Mouse (Mus musculus) layer of hippocampus, adult 11-12 months (tissue): ENCODE measurements around the gene Lrrc9.

Experiments
- DNase-seq: peaks from one replicate; pipeline ENCODE4 v3.0.0; 2022; ENCODE audit warnings: low spot score

The Lrrc9 gene

DNA sequence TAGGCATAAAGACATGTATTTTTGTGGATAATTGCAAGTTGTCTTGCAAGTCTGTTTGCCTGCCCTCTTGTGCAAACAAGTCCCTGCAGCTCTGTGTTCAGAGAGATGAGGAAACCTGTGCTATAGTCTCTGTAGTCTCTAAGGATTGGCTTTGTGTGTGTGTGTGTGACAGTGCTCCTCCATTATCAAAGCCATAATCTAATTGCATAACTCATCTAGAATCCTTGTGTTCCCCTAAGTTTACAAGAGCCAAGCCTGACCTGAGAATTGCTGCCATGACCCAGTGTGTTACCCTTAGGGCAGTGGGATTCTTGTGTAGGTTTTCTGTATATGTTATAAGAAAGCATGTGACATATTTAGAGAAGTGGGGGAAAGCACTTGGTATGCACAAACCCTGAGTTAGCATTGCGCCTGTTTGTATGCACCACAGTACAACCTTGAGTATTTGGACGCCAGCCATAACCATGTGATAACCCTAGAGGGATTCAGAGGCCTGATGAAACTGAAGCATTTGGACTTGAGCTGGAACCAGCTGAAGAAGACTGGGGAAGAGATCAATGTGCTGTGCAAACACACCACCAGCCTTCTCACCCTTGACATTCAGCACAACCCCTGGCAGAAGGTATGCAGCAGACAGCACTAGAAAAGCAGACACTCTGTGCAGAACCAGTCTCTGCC is 35.2 kb downstream of the Lrrc9 start:
- DNase-seq: no peak

DNA sequence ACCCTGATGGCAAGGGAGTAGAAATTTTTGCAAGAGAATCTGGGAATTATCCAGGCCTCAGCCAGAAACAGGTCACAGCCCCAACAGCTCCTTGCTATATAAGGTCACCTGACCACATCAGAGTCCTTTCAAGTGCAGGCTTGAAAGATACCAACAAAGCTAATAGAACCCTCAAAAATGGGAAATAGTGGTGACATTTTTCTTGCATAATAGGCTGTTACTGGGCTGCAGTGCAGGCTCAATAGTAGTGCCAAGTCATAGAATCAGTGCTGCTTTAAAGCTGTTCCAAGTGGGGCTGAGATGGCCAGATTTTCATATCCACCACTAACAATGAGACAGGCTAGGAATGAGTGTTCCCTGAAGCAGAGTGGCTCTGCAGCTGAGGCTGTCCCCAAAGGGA is 40.6 kb downstream of the Lrrc9 start:
- no peak for DNase-seq

DNA sequence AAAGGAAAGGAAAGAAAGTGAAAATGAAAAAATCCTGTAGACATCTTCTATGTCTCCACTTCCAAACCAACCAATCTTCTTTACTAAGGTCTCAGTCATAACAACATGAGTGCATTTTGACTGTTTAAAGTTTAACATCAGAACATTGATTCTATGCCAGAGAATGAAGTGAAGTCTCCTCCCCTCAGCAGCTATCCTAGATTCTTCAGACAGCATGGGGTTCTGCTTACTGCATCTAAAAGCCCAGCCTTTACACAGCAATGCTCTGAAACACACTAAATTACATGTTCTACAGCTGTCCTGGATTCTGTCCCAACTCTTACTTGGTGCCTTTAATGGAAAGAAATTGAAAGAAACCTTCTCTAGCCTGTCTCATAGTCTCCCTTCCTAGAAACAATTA is 43.2 kb downstream of the Lrrc9 start:
- no peak for DNase-seq

DNA sequence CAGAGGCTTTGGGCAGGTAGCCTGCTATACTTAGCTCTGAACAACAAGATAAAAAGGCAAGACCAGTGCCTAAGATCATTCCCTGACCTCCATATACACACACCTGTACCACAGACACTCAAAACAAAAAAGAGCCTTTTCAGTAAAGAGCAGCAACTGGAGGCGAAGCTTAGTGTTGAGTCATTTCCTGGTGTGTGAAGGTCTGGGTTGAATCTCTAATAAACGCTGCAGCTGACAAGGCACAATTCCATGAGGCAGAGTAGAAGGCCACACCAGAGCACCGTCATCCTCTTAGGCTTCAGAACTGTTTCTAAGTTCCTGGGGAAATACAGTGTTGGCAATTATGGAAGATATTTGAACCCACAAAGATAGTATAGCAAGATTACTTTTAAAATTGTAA is 45.8 kb downstream of the Lrrc9 start:
- no peak for DNase-seq

DNA sequence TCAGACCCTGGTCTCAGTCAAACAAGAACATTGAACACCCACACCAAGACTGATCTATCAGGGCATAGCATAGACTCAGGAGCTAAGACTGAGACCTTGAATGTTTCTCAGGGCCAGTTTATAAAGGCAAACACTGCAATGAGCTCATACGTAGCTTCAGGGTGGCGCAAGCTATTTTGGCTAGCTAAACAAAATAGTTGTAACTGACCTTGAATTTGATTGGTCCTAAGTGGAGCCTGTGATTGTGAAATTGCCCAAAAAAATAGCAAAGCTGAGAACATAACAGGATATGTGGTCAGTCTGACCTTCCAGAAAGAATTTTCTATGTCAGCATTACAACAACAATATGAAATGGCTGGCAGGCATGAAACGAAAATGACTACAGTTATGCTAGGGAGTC is 48.3 kb downstream of the Lrrc9 start:
- no peak for DNase-seq

DNA sequence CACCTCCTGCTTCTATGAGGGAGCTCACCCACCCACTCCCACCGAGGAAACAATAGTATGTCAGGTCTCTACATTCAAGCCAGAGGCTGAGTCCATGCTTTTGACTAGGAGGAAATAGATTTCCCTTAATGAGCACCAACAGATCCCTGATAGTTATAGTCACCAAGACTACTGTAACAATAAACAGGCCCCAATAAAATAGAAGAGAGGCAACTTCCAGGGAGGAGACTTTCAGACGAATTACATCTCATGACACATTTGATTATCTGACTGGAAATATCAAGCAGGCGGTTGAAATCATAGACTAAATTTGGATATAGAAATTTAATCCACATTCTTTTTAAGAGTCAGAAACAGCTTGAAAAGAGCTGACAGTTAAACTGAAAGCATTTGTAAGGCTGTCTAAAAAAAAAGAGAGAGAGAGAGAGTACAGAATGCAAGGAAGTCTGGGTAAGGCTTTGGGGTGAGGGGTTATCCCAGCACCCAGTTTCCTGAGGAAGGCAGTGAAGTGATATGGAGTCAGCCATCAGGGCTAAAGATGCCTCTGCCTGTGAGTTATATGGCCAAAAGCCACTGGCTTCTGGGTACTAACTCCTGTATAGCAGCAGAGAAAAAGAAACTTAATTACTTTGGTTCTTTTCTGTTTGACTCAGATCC is 49.5 kb downstream of the Lrrc9 start:
- no peak for DNase-seq

DNA sequence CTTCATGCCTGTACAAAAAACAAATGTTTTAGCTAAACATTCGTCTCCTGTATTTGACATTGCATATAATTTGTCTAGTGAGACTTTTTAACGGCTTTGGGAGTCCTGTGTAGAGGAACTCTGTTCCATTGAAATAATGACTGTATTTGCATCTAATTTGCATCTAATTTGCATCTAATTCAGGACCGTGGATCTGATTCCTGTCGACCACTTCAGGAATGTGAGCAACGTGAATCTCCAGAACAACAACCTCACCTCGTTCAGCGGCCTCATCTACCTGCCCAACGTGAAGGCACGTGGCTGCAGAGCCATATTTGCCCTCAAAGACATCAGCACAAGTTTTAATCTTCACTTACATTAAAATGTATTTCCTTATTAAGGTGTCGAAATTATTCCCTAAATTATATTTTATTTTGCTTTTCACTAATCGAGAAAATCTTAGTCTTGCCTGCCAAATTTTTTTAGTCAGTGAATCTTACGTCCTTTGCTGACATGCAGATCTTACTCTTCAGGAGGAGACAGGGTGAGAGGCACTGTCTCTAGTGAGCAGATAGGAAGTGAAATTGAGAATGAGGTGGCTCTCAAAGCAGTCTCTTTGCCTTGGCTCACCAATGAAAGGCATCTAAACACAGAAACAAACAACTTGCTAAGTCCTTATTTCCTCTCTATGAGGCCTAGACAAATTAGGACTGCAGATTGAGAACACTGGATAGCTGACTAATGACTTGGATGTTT is 55.4 kb downstream of the Lrrc9 start:
- no peak for DNase-seq

DNA sequence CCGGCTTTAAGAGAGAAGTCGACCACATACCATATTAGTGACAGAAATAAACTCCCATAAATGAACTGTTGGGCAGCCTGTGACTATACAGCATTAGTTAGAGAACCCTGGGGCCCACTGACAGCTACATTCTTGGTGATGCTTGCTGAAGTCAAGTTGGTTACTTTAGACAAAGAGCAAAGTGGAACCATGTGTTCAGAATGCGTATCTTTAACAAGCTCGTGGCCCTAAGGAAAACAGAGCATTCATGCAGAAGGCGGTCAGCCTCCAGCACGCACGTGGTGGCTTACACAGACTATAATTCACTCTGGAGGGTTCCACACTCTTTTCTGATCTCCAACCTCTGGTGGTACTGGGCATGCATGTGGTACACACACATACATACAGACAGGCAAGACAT is 67.9 kb downstream of the Lrrc9 start:
- DNase-seq: no peak

DNA sequence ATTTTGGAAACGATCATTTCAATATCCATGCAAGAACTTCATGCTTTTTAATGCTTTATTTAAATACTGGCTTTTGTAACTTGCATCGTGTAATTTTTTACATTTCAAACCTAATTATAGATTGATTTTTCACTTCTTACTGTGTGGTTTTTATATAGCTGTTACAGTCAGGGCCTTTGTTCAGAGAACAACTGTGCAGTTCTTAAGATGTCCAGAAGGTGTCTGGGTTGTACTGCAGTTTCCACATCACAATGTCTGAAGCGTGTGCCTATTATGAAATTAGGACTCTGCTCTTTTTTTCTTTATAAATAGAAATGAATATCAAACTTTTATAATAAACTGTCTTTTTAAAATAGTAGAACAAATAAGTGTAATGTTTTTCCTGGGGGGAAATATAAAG is 73.8 kb downstream of the Lrrc9 start:
- peak; percentile 18 for DNase-seq

DNA sequence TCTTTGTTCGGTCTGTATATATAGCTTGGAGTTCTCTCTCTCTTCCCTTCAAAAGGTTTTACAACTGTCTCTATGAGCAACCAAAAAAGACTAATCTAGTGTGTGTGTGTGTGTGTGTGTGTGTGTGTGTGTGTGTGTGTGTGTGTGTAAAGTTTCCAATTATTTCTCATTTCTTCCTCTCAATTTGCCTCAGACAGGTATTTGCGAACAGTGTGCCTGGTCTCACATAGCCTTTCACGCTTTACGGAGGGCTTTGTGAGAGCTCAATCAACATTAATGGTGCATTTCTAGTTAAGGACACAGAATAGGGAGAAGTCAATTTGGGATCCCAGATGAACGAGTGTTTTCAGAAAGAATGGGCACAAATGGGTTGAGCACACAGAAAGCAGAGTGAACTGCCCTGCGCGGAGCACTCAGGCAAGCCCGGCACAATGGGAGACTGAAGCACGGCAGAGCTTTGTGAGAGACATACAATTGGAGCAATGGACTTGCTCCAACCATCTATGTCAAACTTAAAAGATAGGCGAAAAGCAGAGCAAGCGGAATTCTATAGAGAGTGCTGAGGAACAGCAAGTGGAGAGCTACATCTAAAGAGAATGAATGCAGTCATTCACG is 76.6 kb downstream of the Lrrc9 start:
- DNase-seq: no peak

DNA sequence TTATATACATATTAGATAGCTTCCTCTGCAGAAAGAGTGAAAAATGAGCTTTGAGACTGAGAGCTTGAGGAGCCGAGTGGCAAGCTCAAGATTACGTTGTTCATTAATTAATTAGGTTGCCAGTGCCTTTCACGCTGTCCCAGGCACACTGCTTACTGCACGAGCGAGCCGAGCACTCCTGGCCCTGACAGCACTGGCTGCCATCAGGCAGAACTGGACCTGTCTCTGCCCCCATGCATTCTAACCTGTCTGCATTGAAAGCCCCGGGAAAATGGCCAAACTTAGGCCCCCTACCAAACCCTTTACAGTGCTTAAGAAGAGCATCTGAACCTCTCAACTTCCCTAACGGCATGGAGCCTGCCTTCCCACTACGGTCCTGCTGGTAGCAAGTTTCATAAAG is 77.7 kb downstream of the Lrrc9 start:
- DNase-seq: no peak

DNA sequence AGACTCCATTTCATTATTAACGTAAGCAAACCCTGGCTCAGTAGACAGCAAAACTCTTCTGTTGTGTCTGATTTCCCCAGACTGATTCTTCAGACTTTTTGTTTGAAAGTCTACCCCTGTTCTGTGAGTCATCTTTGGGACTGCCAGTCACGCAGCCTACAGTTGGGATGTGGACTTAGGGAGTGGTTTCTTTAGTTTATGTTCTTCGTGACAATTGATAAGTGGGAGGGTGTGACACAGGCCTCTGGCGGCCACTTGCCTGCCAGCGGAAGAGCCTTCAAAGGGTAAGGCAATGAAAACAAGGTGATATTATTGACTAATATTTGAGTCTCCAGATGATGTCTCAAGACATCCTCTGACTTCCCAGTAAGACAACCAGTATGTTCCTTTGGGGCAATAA is 78.2 kb downstream of the Lrrc9 start:
- no peak for DNase-seq

DNA sequence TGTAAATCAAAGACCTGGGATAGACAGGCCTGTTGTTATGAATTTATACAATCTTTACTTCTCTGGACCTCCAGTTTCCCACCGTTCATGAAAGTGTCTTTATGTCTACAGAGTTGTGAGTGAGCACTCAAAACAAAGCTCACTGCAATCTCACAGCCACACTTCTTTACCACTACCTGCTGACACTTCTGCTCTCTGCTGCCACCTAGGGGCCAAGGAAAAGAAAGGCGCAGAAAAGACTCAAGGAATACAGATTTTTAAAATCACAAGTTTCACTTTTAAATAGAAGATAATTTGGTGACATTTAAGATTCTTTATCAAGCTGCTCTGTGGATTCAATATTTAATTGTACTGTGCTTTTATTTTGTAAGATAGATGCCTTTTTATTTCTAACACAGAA is 79.0 kb downstream of the Lrrc9 start:
- no peak for DNase-seq

DNA sequence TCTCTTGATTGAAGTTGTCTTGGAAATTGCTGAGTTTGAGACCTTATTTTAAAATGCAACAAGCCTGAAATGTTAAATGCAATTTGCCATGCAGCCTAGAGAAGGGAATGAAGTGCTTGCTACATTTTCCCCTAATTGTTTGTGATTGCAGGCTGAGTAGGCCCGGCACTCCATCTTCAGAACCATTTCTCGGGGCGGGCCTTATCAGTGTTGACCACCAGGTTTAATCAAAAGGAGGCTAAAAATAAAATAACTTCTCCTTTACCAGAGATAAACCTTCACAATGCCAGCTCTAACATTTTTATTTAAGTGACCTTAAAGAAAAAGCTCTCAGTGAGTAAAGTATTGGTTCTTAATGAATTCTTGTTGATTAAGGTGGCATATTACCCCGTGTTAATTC is 83.9 kb downstream of the Lrrc9 start:
- no peak for DNase-seq

DNA sequence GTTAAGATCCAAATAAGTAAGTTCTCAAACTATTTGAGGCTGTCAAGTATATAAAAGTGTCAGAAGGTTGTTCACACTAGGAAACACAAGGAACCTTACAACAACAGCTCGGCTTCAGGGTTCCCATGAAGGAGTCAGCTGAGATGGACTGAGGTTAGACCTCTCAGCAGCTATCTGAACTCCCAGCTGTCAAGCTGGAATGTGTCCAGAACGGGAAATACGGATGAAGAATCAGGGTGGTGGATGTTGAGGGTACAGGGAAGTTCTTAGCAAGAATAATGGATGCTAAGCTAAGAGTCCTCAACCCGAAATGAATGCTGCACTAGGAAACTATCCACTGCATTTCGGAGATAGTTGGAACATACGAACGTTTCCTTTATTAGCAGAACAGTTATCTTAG is 90.6 kb downstream of the Lrrc9 start:
- no peak for DNase-seq

DNA sequence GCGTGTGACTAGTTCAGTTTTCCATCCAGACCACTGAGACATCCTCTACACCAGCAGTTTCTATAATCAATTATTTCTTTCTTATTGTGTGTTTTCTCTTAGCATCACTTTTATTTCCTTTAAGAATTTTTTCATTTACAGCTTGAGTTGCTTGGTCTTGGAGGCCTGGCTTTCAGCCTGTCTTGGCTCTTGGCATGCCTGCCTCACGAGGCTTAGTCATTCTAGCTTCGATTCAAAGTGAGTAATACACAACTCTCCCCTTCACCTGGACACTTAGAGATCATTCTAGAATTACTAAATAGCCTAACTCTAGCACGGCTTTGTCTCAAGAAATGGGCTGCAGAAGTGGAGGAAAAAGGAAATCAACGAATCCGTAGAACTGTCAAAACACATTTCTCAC is 92.3 kb downstream of the Lrrc9 start:
- DNase-seq: no peak

DNA sequence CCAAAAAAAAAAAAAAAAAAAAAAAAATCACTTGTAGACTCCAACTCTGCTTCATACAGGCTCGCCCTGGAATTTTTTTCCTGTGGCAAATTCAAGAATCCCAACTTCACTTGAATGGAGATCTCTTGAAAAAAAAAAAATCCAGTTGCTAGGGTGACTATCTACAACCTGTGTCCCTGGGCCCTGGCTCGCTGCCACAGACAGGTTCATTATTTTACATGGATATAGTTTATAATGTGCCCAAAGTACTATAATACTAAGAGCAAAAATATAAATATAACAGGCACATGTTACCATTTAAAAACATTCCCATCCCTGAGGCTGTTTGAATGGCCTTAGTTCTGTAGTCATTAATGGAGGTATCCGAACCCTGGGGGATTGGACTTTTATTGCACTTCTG is 93.9 kb downstream of the Lrrc9 start:
- no peak for DNase-seq

DNA sequence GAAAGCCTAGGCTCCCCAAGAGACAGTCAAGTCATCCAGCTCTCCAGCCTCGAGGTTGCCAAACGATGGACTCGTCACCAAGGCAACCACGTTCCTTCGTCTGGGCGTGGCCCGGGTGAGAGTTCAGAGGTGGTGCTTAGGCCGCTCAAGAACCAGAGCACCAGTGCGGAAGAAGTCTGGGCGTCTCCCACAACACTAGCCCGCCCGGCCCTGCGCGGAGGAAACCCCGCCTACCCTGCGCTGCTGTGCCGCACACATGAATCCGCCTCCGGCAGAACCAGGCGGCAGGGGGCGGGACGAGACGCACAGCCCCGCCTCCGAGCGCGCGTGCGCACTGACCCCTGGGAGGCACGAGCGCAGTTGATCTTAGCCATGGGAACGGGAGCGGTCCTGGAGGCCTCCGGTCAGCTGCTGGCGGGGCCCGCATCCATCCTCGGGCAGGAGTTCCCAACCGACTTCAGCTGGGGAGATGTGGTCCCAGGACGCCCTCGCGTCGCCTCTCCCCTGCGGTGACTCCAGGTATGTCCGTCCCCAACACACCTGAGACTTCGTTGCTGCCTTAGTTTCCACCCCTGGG is 94.4 kb downstream of the Lrrc9 start, which contains the start of gene Pcnx4:
Gene Pcnx4, plus strand, starts transcription at position 363 of the 577 bp plus-strand sequence.
- DNase-seq: peak; percentile 96

DNA sequence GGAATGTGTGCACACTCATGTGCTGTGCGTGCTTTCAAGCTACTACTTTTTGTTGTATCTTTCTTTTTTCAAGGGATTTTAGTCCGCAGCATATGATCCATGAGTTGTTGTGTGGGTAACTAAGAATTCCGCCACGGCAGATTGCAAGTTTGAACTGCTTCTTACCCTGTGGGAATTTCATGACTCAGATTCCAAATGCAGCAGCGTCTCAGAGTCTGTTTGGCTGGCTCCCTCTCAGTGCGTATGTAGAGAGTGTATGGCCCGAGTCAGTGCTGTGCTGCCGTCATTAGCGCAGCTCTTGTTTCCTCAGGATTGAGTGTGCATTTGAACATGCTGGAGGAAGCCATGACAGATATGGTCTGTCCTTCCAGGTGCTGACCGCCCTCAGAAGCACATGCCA is 96.9 kb downstream of the Lrrc9 start:
- peak; percentile 11 for DNase-seq

DNA sequence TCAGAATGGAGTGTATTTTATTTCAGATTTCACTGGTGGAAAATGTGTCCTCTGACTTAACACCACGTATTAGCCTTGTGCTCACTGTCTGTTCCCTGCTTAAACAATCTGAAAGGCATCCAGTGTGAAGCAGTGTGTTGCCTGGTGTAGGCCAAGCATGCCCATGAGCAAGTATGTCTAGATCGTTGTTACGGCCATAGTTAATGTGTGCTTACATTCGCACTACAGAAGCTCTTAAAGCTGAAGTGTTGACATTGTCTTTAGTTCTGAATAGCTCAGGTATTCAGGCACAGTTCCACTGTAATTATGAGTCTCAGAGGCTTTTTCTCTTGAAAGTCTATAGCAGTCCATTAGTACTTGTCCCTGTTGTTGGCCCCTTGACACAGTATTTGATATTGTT is 112.7 kb downstream of the Lrrc9 start:
- DNase-seq: no peak

DNA sequence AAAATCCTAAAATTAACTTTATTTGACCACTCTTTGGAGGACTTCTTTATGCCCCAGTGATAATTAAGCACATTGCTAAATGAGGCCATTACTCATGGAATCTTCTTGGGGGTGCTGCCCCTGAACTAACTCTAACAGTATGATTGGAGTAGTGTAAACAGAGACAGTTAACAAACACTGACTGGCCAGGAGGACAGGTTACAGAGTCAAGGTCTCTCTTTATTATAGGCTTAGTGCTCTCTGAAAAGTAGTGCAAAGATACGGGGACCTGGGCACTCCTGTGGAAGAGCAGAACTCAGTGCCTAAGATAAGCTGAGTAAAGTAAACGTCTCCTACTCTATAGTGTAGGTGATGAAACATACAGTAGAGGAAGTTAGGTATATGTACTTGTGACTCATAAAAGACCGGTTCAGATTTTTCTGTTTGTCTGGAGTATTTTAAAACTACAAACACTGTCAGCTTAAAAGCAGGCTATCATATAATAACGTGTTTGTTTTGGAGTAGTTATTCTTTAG is 122.7 kb downstream of the Lrrc9 start:
- no peak for DNase-seq
